Mouse (Mus musculus): ENCODE measurements around the gene Ntrk2.

The Ntrk2 gene

DNA sequence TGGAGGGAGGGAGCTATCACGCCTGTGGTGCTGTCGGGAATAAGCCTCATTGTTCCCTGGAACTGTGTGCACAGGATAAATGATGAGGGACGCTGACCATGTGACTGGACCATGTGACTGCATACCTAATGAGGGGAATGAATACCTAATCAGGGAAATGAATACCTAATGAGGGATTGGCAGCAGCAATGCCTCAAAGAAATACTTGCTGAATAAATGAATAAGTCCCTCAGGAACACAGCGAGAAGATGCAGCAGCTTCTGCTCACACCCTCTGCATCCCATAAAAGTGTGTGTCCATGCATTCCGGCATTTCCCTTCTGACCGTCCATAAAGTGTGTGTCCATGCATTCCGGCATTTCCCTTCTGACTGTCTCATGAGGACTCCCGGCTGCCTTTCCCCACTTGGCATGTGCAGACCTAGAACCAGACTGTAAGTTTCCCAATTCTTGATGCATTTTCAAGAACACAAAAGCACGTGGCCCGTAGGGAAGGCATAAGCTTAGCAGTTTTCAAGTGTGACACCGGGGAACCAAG lies 338.0 kb downstream of the Ntrk2 start:
- DNase-seq, result peak; percentile 67

DNA sequence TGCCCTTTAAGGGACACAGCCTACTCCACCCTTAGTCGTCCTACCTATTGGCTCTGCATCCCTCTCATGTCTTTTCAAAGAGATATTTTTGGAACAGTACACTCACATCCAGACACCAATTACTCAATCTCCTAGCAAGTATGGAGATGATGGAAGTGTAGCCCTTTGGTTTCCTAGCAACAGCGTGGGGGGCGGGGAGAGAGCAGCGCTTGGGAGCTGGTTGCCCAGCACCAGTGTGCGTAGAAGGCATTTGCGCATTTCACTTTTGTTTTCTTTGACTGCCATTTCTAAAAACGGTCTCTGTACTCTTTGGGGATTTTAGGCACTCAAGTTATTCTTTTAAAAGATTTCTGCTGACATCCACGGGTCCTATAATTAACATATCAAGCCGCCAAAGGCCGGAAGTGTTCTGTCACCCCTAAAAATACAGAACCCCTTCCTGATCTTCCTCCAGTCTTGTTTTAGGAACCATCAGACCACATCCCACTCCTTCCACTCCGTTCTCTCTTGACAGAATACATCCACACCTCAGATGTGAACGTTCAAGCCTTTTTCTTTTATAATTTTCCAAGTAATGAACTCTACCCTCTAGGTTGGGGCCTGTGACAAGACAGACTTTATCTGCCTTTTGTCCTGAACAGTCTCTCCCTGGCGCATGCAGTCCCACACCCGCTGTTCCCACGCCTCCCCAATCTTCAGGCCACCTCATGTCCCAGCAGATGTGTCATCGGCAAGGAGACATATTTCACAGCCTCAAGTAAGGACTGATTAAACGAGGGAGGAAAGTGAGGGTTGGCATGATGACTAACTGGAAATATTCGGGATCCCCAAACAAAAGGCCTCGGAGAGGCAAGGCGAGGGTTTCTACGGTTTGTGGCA lies 339.5 kb downstream of the Ntrk2 start:
- peak; percentile 91 for DNase-seq

DNA sequence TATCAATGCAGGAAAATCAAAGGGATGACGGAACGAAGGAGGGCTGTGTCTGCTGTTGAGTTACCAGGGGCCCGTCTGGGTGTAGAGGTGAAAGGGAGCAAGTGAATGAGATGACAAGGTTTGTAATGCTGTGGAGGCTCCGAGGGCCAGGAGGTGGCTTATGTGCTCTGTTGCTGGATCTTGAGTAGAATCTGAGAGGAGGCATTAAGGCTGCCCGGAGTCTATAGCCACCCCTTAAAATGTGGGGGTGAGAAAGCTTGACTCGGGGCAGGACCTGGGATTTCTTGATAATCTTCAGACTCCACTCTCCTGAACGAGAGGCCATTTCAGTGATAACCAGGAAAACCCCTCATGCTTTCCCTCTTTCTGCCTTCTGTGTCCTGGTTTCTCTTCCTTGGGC lies 340.2 kb downstream of the Ntrk2 start:
- DNase-seq, result peak; percentile 79

DNA sequence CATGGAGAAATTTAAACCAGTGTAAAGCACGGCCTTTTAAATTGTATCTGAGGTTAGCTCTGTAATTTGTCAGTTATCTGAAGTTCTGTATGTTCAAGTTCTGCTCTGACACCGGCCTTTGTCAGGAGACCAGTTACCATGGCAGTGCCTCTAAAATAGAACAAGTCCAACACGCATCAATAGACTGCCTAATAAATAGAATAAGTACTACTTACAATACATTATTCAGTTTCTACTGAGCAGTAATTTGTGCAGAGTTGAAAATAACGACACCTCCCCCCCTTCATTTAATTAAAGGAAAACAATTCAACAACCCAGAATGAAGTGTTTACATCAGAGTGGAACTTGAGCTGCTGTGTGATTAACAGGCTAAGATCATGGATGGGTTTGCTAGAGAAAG lies 341.6 kb downstream of the Ntrk2 start:
- peak; percentile 17 for DNase-seq

DNA sequence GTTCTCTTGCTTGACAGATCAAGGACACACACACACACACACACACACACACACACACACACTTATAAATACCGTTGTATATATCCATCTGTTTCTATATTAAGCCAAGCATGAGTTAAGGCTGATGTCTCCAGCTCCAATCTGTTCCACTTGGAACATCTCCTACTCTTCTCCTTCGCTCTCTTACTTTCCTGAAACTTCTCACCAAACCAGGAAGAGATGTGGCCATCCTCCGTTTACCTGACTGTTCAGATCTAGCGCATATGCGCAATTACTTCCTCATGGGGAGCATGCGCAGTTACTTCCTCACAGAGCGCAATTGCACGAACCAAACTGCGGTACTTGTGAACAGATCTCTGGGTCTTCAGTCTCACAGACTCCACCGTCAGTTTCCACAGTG lies 342.4 kb downstream of the Ntrk2 start:
- DNase-seq, result no peak

DNA sequence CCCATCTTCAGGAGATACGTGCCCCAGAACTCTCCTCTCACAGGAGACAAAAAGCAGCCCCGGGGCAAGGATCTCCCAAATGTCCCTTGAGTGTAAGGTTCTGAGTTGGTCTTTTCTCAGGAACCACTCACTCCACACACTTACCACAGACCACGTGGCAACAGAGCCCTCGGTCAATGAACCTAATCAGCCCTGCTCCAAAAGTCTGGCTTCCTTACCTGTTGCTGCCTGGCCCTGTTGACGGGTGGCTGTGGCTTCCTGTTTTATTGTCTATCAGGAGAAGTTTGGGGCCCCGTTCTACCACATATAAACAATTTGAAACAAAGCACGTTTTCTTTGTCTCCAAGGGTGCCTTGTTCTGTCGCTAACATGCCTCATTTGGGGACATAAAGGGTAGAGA lies 357.6 kb downstream of the Ntrk2 start:
- peak; percentile 64 for DNase-seq

DNA sequence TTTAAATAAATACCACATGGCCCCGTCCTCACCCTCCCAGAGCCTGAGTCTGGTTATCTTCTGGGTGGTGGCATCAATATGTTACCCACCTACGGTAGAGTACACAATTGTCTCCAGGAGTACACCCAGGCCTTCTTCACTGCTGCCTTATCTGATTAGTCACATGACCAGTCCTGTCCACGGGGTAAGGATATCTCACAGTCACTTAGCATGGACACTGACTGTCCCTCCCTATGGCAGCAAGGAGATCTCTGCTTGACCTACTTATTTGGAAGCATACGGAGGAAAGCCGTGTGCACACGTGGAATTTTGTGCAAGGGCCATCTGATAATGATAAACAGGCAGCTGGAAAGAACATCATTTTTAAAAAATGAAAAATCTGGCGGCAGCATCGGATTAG lies 367.5 kb downstream of the Ntrk2 start:
- DNase-seq, result peak; percentile 70

DNA sequence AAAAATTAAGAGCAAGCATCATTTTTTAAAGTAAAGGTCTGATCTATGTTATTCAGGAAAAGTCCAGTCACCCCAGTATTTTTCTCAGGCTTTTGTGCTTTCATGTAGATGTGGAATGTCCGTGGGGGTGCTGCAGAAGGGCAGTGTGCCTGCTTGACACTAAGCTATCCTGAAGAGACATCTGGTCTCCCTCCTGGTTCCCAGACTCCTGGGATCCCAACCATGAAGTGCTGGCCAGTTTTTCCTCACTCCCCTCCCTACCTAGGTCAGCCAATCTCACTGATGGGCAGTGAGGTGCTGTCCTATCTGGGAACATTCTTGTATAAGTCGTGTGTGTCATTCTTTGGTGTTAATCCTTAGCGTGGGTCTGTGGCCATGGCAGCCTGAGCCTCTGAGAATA lies 369.7 kb downstream of the Ntrk2 start:
- DNase-seq, result peak; percentile 33

DNA sequence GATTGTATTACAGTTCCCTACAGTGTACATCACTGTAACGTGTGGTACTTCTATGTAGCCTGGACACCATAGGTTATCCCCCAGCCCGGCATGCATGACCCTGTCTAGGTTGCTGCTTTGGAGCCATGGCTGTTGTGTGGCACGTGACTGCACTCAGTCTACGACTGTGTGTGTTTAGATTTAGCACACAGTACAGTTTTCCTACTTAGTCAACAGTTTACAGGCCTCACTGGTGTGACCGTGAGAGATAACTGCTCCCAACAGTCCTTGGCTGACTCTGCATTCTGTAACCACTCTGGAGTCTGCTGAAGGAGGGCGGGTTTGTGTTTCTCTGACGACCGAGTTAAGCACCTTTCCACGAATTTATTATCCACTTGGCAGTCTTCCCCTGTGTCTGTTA lies 370.1 kb downstream of the Ntrk2 start:
- peak; percentile 55 for DNase-seq

DNA sequence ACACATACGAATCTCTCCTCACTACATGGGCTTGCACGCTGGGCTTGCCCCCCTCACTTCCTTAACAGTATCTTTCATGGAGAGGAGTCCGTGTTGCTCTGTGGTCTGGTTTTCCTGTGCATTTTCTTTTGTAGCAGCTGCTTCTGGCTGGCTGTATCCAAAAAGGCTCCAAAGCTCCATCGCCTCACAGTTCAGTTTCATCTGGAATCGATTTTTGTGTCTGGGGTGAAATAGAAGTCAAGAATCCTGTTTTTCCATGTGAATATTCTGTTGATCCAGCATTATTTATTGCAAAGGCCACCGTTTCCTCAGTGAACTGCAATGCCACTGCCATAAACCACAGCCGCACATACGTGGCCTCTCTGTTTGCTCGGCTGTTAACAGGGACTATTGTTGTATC lies 370.6 kb downstream of the Ntrk2 start:
- peak; percentile 42 for DNase-seq

DNA sequence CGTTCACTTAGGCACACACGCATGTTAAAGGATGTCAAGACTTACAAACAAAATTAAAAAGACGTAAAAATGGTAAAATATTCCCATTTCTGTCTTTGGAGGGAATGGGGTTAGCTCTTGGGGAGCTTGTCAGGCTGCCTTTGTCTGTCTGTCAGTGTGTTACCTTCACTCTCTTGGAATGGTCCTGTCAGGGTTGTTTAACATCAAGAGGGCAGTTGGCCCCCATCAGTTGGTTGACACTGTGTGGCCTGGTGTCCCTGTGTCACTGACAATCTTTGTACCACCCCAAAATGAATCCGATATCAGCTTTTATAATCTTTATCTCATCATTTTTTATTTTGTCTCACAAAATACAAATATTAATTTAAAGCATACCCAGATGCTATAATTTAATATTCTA lies 373.6 kb downstream of the Ntrk2 start:
- DNase-seq, result peak; percentile 11

DNA sequence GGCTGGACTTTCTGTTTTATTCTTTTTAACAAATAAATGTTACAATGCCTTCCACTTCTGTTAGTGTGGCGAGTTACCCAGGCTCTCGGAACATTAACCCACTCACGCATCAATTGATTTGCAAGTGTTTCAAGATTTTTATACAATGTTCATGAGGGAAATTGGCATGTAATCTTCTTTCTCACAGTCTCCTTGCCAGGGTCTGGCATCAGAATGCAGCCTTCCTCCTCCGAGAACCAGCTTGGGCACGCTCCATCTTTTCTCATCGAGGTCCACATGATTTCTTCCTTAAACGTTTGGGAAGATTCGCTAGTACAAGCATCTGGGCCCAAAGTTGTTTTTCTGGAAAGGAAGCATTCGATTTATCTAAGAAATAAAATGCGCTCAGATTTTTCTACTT lies 374.4 kb downstream of the Ntrk2 start:
- DNase-seq, result peak; percentile 74

DNA sequence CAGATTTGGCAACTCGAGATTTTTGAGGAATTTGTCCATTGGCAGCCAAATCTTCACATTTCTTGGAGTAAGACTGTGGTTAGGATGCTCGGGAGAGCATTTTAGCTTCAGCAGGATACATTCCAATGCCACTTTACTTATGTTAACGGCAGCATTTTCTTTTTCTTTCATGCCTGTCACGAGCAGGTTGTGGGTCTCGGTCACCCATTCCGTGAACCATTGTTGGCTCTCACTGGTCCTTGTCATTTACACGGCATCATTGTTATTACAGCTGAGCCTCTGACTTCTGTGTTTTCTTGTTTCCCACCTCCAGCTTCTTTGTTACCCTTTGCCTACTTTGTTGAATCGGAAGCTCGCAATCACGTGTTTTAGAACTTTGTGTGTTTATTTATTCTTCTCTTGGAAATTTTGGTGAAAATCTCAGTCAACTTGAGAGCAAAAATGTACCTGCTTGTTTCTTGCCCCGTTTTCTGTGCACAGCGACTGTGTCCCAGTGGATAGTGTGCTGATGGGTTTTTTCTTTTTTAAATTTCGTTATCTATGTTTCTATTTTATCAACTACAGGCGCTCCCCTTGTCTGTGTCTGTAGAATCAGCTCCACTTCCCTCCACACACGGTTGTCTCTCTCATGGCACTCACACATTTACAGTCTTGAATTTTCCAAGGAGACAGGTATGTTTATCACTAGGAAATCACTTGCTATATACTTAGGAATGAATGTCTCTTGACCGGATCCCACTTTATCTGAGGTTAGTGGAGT lies 375.0 kb downstream of the Ntrk2 start:
- DNase-seq, result peak; percentile 51

DNA sequence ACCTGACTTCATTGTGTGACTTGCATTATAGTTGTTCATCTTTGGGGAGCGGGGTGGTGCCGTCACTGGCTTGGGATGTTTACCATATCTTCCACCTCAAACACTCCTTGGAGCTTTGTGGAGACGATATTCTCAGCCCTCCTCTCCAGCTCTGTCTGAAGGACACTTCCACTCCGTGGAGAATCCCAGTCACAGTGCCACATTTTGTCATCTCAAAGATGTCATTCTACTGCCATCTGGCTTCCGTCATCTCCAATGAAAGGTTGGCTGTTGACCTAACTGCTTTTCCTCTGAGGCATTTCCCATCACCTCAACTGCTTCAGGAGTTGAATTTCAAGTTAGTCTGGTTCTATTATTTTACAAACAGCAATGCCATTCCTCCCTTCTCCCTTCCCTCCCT lies 376.3 kb downstream of the Ntrk2 start:
- peak; percentile 22 for DNase-seq

All from heart, adult 11 months (tissue).